Mouse (Mus musculus) left cerebral cortex, adult 2 months (tissue): Measurements from ENCODE around the gene Gm11060. TPM values are rescaled to one million over a fixed set of nuclear protein-coding genes. Genes with fewer than 3 reads are reported as not detected.

ENCODE experiments used
- DNase-seq, 2 experiments: peaks; one replicate each; pipeline ENCODE4 v3.0.0; 2021 to 2022; ENCODE audit warnings: low spot score in 2 of 2, mixed read lengths in 1 of 2; ENCODE audit errors: extremely low spot score in 1 of 2
- H3K27ac ChIP-seq: fragments of 200-600 bp; 2 replicates; pipeline ENCODE4 v1.8.1; 2022
- H3K4me3 ChIP-seq: fragments of 200-600 bp; 2 replicates; pipeline ENCODE4 v1.8.1; 2022
- CTCF ChIP-seq: fragments of 200-600 bp; IDR thresholded peaks from 2 replicates; pipeline ENCODE4 v1.8.1; 2022; ENCODE audit warnings: antibody characterized with exemption, mild to moderate bottlenecking, moderate library complexity
- intact Hi-C: fragments of 180-260 bp; cut with DNase I; formaldehyde crosslinking; loops from one replicate; pipeline ENCODE4 v1.15.1; 2025
- total RNA-seq, 2 experiments: library from RNA; stranded (reverse); gene quantifications; 2 replicates each; pipeline ENCODE4 v1.2.3; 2021

Gene Gm11060
- total RNA-seq, 2 experiments from 2014 or later = not detected

- no peak for TF ChIP-seq CTCF
- Histone ChIP-seq H3K27ac (no peak overlapping the region), H3K4me3 (no peak overlapping the region)
- no peak for DNase-seq
- intact Hi-C loops = no loop called here
Observed at GRCm38 (mm10) chr2:105088005-105088404, 3.8 kb upstream of the Gm11060 start.

- DNase-seq = no peak
- no peak overlapping the region for H3K27ac ChIP-seq
- intact Hi-C loops = no loop called here
- no peak for TF ChIP-seq CTCF
- H3K4me3 ChIP-seq = no peak overlapping the region
Observed at GRCm38 (mm10) chr2:105089083-105089482, 2.7 kb upstream of the Gm11060 start.

GRCm38 (mm10) chr2:105089581-105090508 is 2.0 kb upstream of the Gm11060 start:
- Histone ChIP-seq H3K4me3 (no peak overlapping the region), H3K27ac (no peak overlapping the region)
- TF ChIP-seq CTCF = no peak
- intact Hi-C loops = no loop called here
- no peak for DNase-seq

- intact Hi-C loops = no loop called here
- TF ChIP-seq CTCF = no peak
- Histone ChIP-seq H3K4me3 (no peak overlapping the region), H3K27ac (no peak overlapping the region)
- no peak for DNase-seq
Observed at GRCm38 (mm10) chr2:105090991-105091390, 827 bp upstream of the Gm11060 start.

- no peak for DNase-seq
- intact Hi-C loops = no loop called here
- Histone ChIP-seq H3K4me3 (no peak overlapping the region), H3K27ac (no peak overlapping the region)
- no peak for TF ChIP-seq CTCF
Observed at GRCm38 (mm10) chr2:105097294-105097953, 5.6 kb downstream of the Gm11060 start.

GRCm38 (mm10) chr2:105099410-105099809 is 7.6 kb downstream of the Gm11060 start:
- no peak for DNase-seq
- no peak for TF ChIP-seq CTCF
- no peak overlapping the region for H3K4me3 ChIP-seq
- H3K27ac ChIP-seq = no peak overlapping the region
- intact Hi-C loops = no loop called here

GRCm38 (mm10) chr2:105100541-105100940 is 8.7 kb downstream of the Gm11060 start:
- TF ChIP-seq CTCF = no peak
- intact Hi-C loops = no loop called here
- no peak for DNase-seq
- Histone ChIP-seq H3K4me3 (no peak overlapping the region), H3K27ac (no peak overlapping the region)

GRCm38 (mm10) chr2:105108703-105109158 is 16.9 kb downstream of the Gm11060 start:
- intact Hi-C loops = no loop called here
- TF ChIP-seq CTCF = peak; percentile 48
- peak; percentile 43 to 66 for DNase-seq
- H3K4me3 ChIP-seq = no peak overlapping the region
- H3K27ac ChIP-seq = no peak overlapping the region

- no peak for TF ChIP-seq CTCF
- H3K4me3 ChIP-seq = no peak overlapping the region
- intact Hi-C loops = no loop called here
- no peak for DNase-seq
- no peak overlapping the region for H3K27ac ChIP-seq
Observed at GRCm38 (mm10) chr2:105114074-105114473, 22.3 kb downstream of the Gm11060 start.

- intact Hi-C loops = no loop called here
- DNase-seq = no peak
- H3K4me3 ChIP-seq = no peak overlapping the region
- no peak for TF ChIP-seq CTCF
- H3K27ac ChIP-seq = no peak overlapping the region
Observed at GRCm38 (mm10) chr2:105117669-105118068, 25.9 kb downstream of the Gm11060 start.

GRCm38 (mm10) chr2:105122216-105122615 is 30.4 kb downstream of the Gm11060 start:
- Histone ChIP-seq H3K27ac (no peak overlapping the region), H3K4me3 (no peak overlapping the region)
- no peak for TF ChIP-seq CTCF
- no peak for DNase-seq
- intact Hi-C loops = no loop called here

GRCm38 (mm10) chr2:105122886-105123285 is 31.1 kb downstream of the Gm11060 start:
- no peak for TF ChIP-seq CTCF
- Histone ChIP-seq H3K27ac (no peak overlapping the region), H3K4me3 (no peak overlapping the region)
- no peak for DNase-seq
- intact Hi-C loops = no loop called here

GRCm38 (mm10) chr2:105123431-105123830 is 31.6 kb downstream of the Gm11060 start:
- Histone ChIP-seq H3K27ac (no peak overlapping the region), H3K4me3 (no peak overlapping the region)
- intact Hi-C loops = no loop called here
- no peak for DNase-seq
- no peak for TF ChIP-seq CTCF
